Mouse (Mus musculus): ENCODE results near the gene Mxra8. TPM values are rescaled to one million over a fixed set of nuclear protein-coding genes. Genes with fewer than 3 reads are reported as not detected.

Gene Mxra8
- total RNA-seq, 2 experiments from 2014 or later: 40.0 to 43.1 TPM

GRCm38 (mm10) chr4:155859318-155859717 is 19.8 kb downstream of the Mxra8 start:
- DNase-seq (ENCODE audit: low spot score in 2 of 2): peak in 1 of 2 experiments; percentile 36

- no peak for DNase-seq (ENCODE audit: low spot score in 2 of 2)
Observed at GRCm38 (mm10) chr4:155861787-155862186, 22.3 kb downstream of the Mxra8 start.

GRCm38 (mm10) chr4:155863001-155863400 is 23.5 kb downstream of the Mxra8 start, which contains the start of gene Tas1r3:
Gene Tas1r3, minus strand, starts transcription at chr4:155863362.
- no peak for DNase-seq (ENCODE audit: low spot score in 2 of 2)

- DNase-seq (ENCODE audit: low spot score in 2 of 2): peak in 1 of 2 experiments; percentile 27
Observed at GRCm38 (mm10) chr4:155868614-155869298, 29.3 kb downstream of the Mxra8 start.

- DNase-seq (ENCODE audit: low spot score in 2 of 2): peak; percentile 95
Observed at GRCm38 (mm10) chr4:155869317-155870033, 30.0 kb downstream of the Mxra8 start, which contains the start of the genes Cptp and Ints11. Gene Cptp, minus strand, starts transcription at chr4:155869440. Gene Ints11, plus strand, starts transcription at chr4:155869546.

DNA sequence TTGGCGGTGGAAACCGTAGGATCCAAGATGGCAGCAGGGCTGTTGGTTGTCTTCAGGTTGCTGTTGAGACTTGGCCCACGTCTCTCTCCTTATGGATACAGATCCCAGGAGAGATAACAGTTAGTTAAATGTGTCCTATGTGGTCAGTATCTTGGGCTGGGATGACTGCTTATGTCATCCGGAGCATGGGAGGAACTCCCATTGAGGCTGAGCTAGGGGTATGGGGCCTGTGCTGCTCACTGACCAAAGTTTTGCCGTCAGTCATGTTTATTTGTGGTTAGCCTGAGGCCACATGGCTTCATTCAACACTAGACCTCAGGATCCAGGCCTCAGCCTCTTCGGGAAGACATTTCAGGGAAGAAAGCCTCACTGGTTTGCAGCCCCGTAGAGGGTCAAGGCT is 31.9 kb downstream of the Mxra8 start:
- DNase-seq (ENCODE audit: low spot score in 2 of 2): peak in 1 of 2 experiments; percentile 17

DNA sequence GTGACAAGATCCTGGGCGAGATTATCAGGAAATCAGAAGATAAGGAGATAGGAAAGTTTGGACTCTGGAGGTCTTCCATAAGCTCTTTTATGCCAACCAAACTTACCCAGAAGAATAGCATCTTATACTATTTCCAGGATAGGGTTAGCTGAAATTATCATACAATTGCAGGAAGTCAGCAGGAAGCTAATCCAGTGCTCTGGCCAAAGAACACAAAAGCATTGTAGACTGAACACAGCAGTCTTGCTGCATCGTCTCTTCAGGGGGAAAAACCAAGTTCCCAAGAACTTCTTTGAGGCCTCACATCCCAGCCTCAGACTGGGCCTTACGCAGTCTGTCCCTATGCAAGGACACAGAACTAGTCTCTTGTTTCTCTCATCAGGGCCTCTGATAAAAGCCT is 44.1 kb downstream of the Mxra8 start:
- no peak for DNase-seq (ENCODE audit: low spot score in 2 of 2)

DNA sequence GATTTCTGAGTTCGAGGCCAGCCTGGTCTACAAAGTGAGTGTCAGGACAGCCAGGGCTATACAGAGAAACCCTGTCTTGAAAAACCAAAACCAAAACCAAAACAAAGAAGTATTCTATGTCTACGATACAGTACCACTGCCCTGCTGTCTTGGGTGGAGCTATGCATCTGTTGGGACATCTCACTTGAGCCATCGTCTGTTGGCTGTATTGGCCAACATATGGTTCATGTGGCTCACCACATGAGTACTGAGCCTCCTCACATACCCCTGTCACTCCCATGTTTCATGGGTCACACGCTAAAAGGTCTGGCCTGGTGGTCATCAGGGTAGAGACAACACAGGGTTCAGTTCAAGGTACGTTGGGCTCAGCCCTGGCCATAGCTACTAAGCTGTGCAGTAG is 46.9 kb downstream of the Mxra8 start:
- no peak for DNase-seq (ENCODE audit: low spot score in 2 of 2)

- no peak for DNase-seq (ENCODE audit: low spot score in 2 of 2)
Observed at GRCm38 (mm10) chr4:155887674-155888073, 48.2 kb downstream of the Mxra8 start.

DNA sequence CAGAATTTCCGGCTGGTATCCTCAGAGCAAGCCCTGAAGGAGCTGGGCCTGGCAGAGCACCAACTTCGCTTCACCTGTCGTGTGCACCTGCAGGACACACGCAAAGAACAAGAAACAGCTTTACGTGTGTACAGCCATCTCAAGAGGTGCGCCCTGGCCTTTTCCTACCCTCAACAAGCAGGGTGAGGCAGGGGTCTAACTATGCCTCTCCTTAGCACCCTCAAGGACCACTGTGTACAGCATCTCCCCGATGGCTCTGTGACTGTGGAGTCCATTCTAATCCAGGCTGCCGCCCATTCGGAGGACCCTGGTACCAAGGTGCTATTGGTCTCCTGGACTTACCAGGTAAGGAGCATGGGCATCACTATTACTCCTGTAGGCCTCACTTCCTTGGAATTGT is 48.7 kb downstream of the Mxra8 start:
- DNase-seq (ENCODE audit: low spot score in 2 of 2): peak in 1 of 2 experiments; percentile 16

GRCm38 (mm10) chr4:155889316-155889715 is 49.8 kb downstream of the Mxra8 start:
- peak in 1 of 2 experiments; percentile 11 for DNase-seq (ENCODE audit: low spot score in 2 of 2)

- DNase-seq (ENCODE audit: low spot score in 2 of 2): no peak
Observed at GRCm38 (mm10) chr4:155891011-155891471, 51.6 kb downstream of the Mxra8 start.

GRCm38 (mm10) chr4:155891551-155892001 is 52.1 kb downstream of the Mxra8 start, which contains the start of the genes Pusl1 and Acap3:
Gene Pusl1, minus strand, starts transcription at chr4:155891781.
Gene Acap3, plus strand, starts transcription at chr4:155891822.
- peak; percentile 97 to 98 for DNase-seq (ENCODE audit: low spot score in 2 of 2)

DNA sequence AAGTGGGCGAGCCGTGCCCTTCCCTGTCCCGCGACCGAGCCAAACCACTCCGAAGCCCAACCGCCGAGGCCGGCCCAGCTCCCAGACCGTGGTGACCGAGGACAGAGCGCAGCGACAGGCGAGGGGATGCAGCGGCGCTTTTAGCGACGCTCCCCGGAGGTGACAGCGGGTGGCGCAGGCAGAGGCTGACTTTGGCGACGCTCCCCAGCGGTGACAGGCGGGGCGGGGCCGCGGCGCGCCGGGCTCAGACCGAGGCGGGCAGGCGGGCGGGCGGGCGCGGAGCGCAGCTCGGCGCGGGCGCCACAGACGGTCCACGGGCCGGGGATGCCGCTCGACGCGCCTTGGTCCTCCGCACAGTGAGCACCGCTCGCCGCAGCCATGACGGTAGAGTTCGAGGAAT is 52.5 kb downstream of the Mxra8 start:
- DNase-seq (ENCODE audit: low spot score in 2 of 2): peak; percentile 80 to 85

GRCm38 (mm10) chr4:155892438-155893211 is 53.1 kb downstream of the Mxra8 start:
- DNase-seq (ENCODE audit: low spot score in 2 of 2): no peak

GRCm38 (mm10) chr4:155893212-155893690 is 53.8 kb downstream of the Mxra8 start:
- peak in 1 of 2 experiments; percentile 13 for DNase-seq (ENCODE audit: low spot score in 2 of 2)

Small RNA genes within 50 kb of the gene (microRNA-seq; reads per million reads assigned to microRNA genes)
- gene Gm27743 (ENCODE audit: borderline number of aligned reads in 2 of 2): 0 reads per million in 2 experiments

Other genes with a start within 250 kb of the Mxra8 start
- gene Slc35e2, start 238.3 kb upstream of the Mxra8 start, total RNA-seq (2021): 10 to 100 TPM; 28.6 to 35.7 TPM
- 10 to 100 TPM; 56.8 to 62.0 TPM for gene Cdk11b, start 214.8 kb upstream of the Mxra8 start, total RNA-seq (2021)
- gene Gm10563, start 194.3 kb upstream of the Mxra8 start, total RNA-seq (2021): not detected
- gene Mmp23, start 186.3 kb upstream of the Mxra8 start, total RNA-seq (2021): 10 to 100 TPM in 1 of 2 experiments, 1 to 10 TPM in 1; 5.6 to 12.8 TPM
- 10 to 100 TPM; 57.1 to 59.7 TPM for gene Mib2, start 170.5 kb upstream of the Mxra8 start, total RNA-seq (2021)
- gene Fndc10, start 145.3 kb upstream of the Mxra8 start, total RNA-seq (2021): 10 to 100 TPM; 31.5 to 48.1 TPM
- 100 to 1,000 TPM in 1 of 2 experiments, 10 to 100 TPM in 1; 92.0 to 105 TPM for gene Ssu72, start 134.9 kb upstream of the Mxra8 start, total RNA-seq (2021)
- under 1 TPM; 0.48 to 0.89 TPM for gene Tmem240, start 104.9 kb upstream of the Mxra8 start, total RNA-seq (2021)
- gene Atad3a, start 78.6 kb upstream of the Mxra8 start, total RNA-seq (2021): 10 to 100 TPM; 96.2 to 99.8 TPM
- gene Vwa1, start 65.0 kb upstream of the Mxra8 start, total RNA-seq (2021): 10 to 100 TPM in 1 of 2 experiments, 1 to 10 TPM in 1; 3.8 to 12.3 TPM
- gene Tmem88b, start 53.8 kb upstream of the Mxra8 start, total RNA-seq (2021): under 1 TPM; 0.56 to 0.70 TPM
- not detected for gene Ankrd65, start 49.2 kb upstream of the Mxra8 start, total RNA-seq (2021)
- gene Mrpl20, start 36.8 kb upstream of the Mxra8 start, total RNA-seq (2021): 100 to 1,000 TPM; 143 to 148 TPM
- 100 to 1,000 TPM; 112 to 146 TPM for gene Ccnl2, start 27.2 kb upstream of the Mxra8 start, total RNA-seq (2021)
- 100 to 1,000 TPM; 142 to 164 TPM for gene Aurkaip1, start 8.4 kb upstream of the Mxra8 start, total RNA-seq (2021)
- 10 to 100 TPM; 62.3 to 87.0 TPM for gene Dvl1, start 7.7 kb downstream of the Mxra8 start, total RNA-seq (2021)
- under 1 TPM; 0.27 to 0.42 TPM for gene Tas1r3, start 23.7 kb downstream of the Mxra8 start, total RNA-seq (2021)
- gene Cptp, start 29.8 kb downstream of the Mxra8 start, total RNA-seq (2021): 10 to 100 TPM; 16.9 to 17.5 TPM
- gene Ints11, start 29.9 kb downstream of the Mxra8 start, total RNA-seq (2021): 10 to 100 TPM; 26.4 to 29.7 TPM
- gene Pusl1, start 52.1 kb downstream of the Mxra8 start, total RNA-seq (2021): 10 to 100 TPM; 28.1 to 32.8 TPM
- 10 to 100 TPM; 17.2 to 19.3 TPM for gene Acap3, start 52.1 kb downstream of the Mxra8 start, total RNA-seq (2021)
- 10 to 100 TPM; 75.5 to 85.8 TPM for gene Ube2j2, start 104.2 kb downstream of the Mxra8 start, total RNA-seq (2021)
- 10 to 100 TPM; 69.5 to 94.3 TPM for gene C1qtnf12, start 122.6 kb downstream of the Mxra8 start, total RNA-seq (2021)
- gene B3galt6, start 153.0 kb downstream of the Mxra8 start, total RNA-seq (2021): 1 to 10 TPM; 5.9 to 6.1 TPM
- gene Sdf4, start 153.2 kb downstream of the Mxra8 start, total RNA-seq (2021): 100 to 1,000 TPM; 227 to 290 TPM
- under 1 TPM; 0.29 to 0.66 TPM for gene Tnfrsf4, start 174.2 kb downstream of the Mxra8 start, total RNA-seq (2021)
- gene Tnfrsf18, start 186.5 kb downstream of the Mxra8 start, total RNA-seq (2021): not detected
- under 1 TPM in 1 of 2 experiments, not detected in 1; 0.35 TPM for gene Ttll10, start 219.7 kb downstream of the Mxra8 start, total RNA-seq (2021)

Data from adrenal gland, adult 18-20 months (tissue).